Mouse (Mus musculus) erythroblast, embryonic 14.5 days (primary cell): ENCODE measurements around the gene Socs3.

Experiments
- GATA1 ChIP-seq: IDR thresholded peaks from 2 replicates; pipeline ENCODE4 v1.6.1; 2012; ENCODE audit warnings: low read length, inconsistent platforms, mixed read lengths
- TAL1 ChIP-seq: IDR thresholded peaks from 3 replicates; pipeline ENCODE4 v1.6.1; 2012; ENCODE audit warnings: low read length, inconsistent platforms, mixed read lengths

DNA sequence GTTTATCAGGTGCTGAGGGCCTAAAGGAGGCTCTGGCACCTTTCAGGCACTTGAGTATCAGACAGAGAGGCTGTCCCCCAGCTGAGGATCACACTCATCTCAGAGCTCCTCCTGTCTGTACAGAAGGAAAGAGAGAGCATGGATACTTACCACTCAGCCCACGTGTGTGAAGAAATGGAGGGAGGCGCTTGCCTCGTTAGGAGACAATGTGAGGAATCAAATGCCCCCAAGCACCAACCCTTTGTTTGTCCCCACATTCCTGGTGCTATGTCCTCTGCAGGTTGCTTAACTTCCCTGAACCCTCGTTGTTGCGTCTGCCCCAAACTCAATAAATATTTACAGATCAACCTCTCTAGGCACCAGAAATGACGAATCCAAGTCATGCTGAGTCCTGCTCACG lies 4.8 kb downstream of the Socs3 start:
- no peak for TF ChIP-seq GATA1
- no peak for TF ChIP-seq TAL1
